Mouse (Mus musculus): ENCODE measurements at regions not wholly inside any gene's neighbourhood (a gene's known extent, or its start where the extent isn't known, plus 50 kb on each side); places are given as distances from the start of the nearest gene placed in this dataset.
A peak's percentile ranks its signal among the peaks of the same experiment; 100 is the strongest.
"Not testable (repeated sequence)": the region's sequence is repeated elsewhere in the genome, so short reads cannot be mapped to it uniquely, and the experiment has no call there.

- no peak for DNase-seq
Observed at GRCm38 (mm10) chr14:58317640-58318039, 247.3 kb downstream of the Fgf9 start.

- no peak for DNase-seq
Observed at GRCm38 (mm10) chr14:58317231-58317630, 246.9 kb downstream of the Fgf9 start.

- DNase-seq = no peak
Observed at GRCm38 (mm10) chr14:58307695-58308094, 237.3 kb downstream of the Fgf9 start.

GRCm38 (mm10) chr14:58306832-58307521, 236.6 kb downstream of the Fgf9 start:
- DNase-seq = no peak

- DNase-seq = no peak
Observed at GRCm38 (mm10) chr14:58300411-58300887, 230.1 kb downstream of the Fgf9 start.

GRCm38 (mm10) chr14:58286007-58286525, 215.7 kb downstream of the Fgf9 start:
- no peak for DNase-seq

GRCm38 (mm10) chr14:58282708-58283290, 212.5 kb downstream of the Fgf9 start:
- DNase-seq = peak; percentile 12 to 27

- no peak for DNase-seq
Observed at GRCm38 (mm10) chr14:58282264-58282663, 211.9 kb downstream of the Fgf9 start.

- DNase-seq = not testable (repeated sequence)
Observed at GRCm38 (mm10) chr14:58274440-58274839, 204.1 kb downstream of the Fgf9 start.

- no peak for DNase-seq
Observed at GRCm38 (mm10) chr14:58273693-58274419, 203.5 kb downstream of the Fgf9 start.

- no peak for DNase-seq
Observed at GRCm38 (mm10) chr14:58265373-58265772, 195.0 kb downstream of the Fgf9 start.

- DNase-seq = no peak
Observed at GRCm38 (mm10) chr14:58264401-58264800, 194.1 kb downstream of the Fgf9 start.

GRCm38 (mm10) chr14:58253369-58253968, 183.1 kb downstream of the Fgf9 start:
- peak; percentile 68 to 76 for DNase-seq

GRCm38 (mm10) chr14:58225869-58226268, 155.5 kb downstream of the Fgf9 start:
- no peak for DNase-seq

GRCm38 (mm10) chr14:58224419-58224818, 154.1 kb downstream of the Fgf9 start:
- DNase-seq = no peak

GRCm38 (mm10) chr14:58208401-58208800, 138.1 kb downstream of the Fgf9 start:
- DNase-seq = peak; percentile 22 to 78

GRCm38 (mm10) chr14:58202607-58203295, 132.4 kb downstream of the Fgf9 start:
- no peak for DNase-seq

- no peak for DNase-seq
Observed at GRCm38 (mm10) chr14:58189948-58190347, 119.6 kb downstream of the Fgf9 start.

GRCm38 (mm10) chr14:58182869-58183268, 112.5 kb downstream of the Fgf9 start:
- no peak for DNase-seq

- no peak for DNase-seq
Observed at GRCm38 (mm10) chr14:58180724-58181123, 110.4 kb downstream of the Fgf9 start.

GRCm38 (mm10) chr14:58175651-58176363, 105.5 kb downstream of the Fgf9 start:
- peak; percentile 11 to 49 for DNase-seq

GRCm38 (mm10) chr14:58174512-58174911, 104.2 kb downstream of the Fgf9 start:
- no peak for DNase-seq
